Mouse (Mus musculus) intestine, embryonic 14.5 days (tissue): Measurements from ENCODE around the gene Kalrn. TPM values are rescaled to one million over a fixed set of nuclear protein-coding genes. Genes with fewer than 3 reads are reported as not detected.

ENCODE experiments used
- ATAC-seq: fragments of 200-750 bp; cut with Nextera tagmentation; replicated peaks from 2 replicates; pipeline ENCODE4 v1.8.0; 2017; ENCODE audit warnings: low read depth, moderate number of reproducible peaks, moderate TSS enrichment, moderate library complexity; ENCODE audit not compliant: low FRiP score, low TSS enrichment
- DNase-seq: peaks from one replicate; pipeline ENCODE4 v3.0.0-alpha.2; 2018; ENCODE audit warnings: low spot score
- H3K27ac ChIP-seq: fragments of 300-500 bp; sonication (generic); 2 replicates; pipeline ENCODE4 v1.5.1; 2014; ENCODE audit warnings: low read depth, mild to moderate bottlenecking, control low read depth
- H3K27me3 ChIP-seq: fragments of 300-500 bp; sonication (generic); replicated peaks from 2 replicates; pipeline ENCODE4 v1.6.1; 2014; ENCODE audit warnings: low read length, control low read depth; ENCODE audit not compliant: control insufficient read depth, insufficient read depth
- H3K36me3 ChIP-seq: fragments of 300-500 bp; sonication (generic); 2 replicates; pipeline ENCODE4 v1.6.1; 2014; ENCODE audit warnings: low read length, control low read depth; ENCODE audit not compliant: control insufficient read depth, insufficient read depth
- H3K4me1 ChIP-seq: fragments of 300-500 bp; sonication (generic); replicated peaks from 2 replicates; pipeline ENCODE4 v1.6.1; 2014; ENCODE audit warnings: low read length, control low read depth, mixed read lengths; ENCODE audit not compliant: control insufficient read depth, insufficient read depth
- H3K4me2 ChIP-seq: fragments of 300-500 bp; sonication (generic); 2 replicates; pipeline ENCODE4 v1.6.1; 2014; ENCODE audit warnings: low read length
- H3K4me3 ChIP-seq: fragments of 300-500 bp; sonication (generic); 2 replicates; pipeline ENCODE4 v1.5.1; 2014; ENCODE audit warnings: low read depth, low read length, control low read depth, mixed read lengths
- H3K9ac ChIP-seq: fragments of 300-500 bp; sonication (generic); 2 replicates; pipeline ENCODE4 v1.6.1; 2014; ENCODE audit warnings: mild to moderate bottlenecking, low read length
- H3K9me3 ChIP-seq: fragments of 300-500 bp; sonication (generic); 2 replicates; pipeline ENCODE4 v1.6.1; 2016; ENCODE audit warnings: low read length, control low read depth; ENCODE audit not compliant: control insufficient read depth
- WGBS: fragments of 180-500 bp; shearing (Covaris S2); extraction: QIAGEN DNeasy Blood & Tissue Kit; methylation state at CpG from one replicate; pipeline ENCODE4 v1.1.7; 2014; 5-methylcytosine and 5-hydroxymethylcytosine counted together
- polyA plus RNA-seq: library from polyadenylated mRNA; unstranded; fragments of >200 nt; fragmentation: Nextera tagmentation; extraction: Ambion mirVana; gene quantifications from 2 replicates; pipeline ENCODE4 v1.2.1, GENCODE M21; 2014

The Kalrn gene
- polyA plus RNA-seq, 1 experiment from 2014 or later: 20.1 TPM

DNA sequence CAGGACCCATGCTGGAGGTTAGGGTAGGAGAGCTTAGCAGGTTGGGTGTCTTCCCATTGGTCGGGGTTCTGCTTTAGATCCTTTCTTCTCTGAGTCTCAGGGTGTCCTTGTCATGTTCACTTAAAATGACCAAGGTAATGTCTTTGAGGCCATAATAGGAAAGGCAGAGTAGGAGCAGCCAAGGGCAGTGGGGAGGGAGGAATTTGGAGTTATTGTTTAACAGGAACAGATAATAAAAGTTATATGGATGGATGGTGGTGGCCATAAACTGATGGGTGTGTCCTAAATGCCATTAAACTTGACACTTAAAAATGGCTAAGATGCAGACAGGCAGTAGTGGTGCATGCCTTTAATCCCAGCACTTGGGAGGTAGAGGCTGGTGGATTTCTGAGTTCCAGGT, 584.2 kb downstream of the Kalrn start:
- Histone ChIP-seq H3K27me3 (no peaks in the 10 kb centered on the region), H3K9ac (no peak overlapping the region), H3K36me3 (no peaks in the 10 kb centered on the region), H3K9me3 (no peaks in the 10 kb centered on the region), H3K27ac (no peak overlapping the region), H3K4me2 (no peak overlapping the region), H3K4me1 (no peaks in the 10 kb centered on the region), H3K4me3 (no peak overlapping the region)
- WGBS: 76% methylated on average over 1 of the region's 1 CpGs
- ATAC-seq (0 out of 2 replicates have a peak, but pooled peaks have one; percentile 37), DNase-seq (no peak)

GRCm38 (mm10) chr16:33988358-33989012, 584.8 kb downstream of the Kalrn start:
- Histone ChIP-seq H3K4me3 (no peak overlapping the region), H3K9me3 (no peaks in the 10 kb centered on the region)
- 60% methylated on average over 17 of the region's 17 CpGs for WGBS

DNA sequence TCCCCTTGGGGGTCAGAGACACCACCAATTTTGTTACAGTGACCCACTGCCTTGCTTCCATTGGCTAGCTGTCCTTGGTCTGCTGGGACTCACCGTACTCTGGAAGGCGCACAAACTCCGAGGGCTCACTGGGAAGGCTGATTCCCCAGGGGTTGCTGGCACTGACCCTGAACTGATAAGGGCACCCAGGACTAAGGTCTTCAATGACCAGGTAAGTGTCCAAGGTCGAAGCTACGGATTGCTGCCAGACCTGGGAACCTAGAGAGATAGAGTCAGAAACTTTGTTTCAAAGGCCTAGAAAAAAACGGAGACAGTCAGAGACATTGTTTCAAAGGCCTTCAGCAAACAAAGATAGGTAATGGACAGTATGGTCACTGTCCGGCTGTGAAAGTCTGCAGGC, 586.3 kb downstream of the Kalrn start:
- Histone ChIP-seq H3K27me3 (no peaks in the 10 kb centered on the region), H3K9ac (no peak overlapping the region), H3K27ac (no peak overlapping the region), H3K36me3 (no peaks in the 10 kb centered on the region), H3K4me2 (no peak overlapping the region), H3K4me3 (no peak overlapping the region), H3K4me1 (no peaks in the 10 kb centered on the region), H3K9me3 (no peaks in the 10 kb centered on the region)
- WGBS: 81% methylated on average over 7 of the region's 7 CpGs
- DNase-seq: no peak
- ATAC-seq: no peak

More at GRCm38 (mm10) chr16:33988358-33989012, 584.8 kb downstream of the Kalrn start:
- Histone ChIP-seq H3K36me3 (no peaks in the 10 kb centered on the region), H3K27ac (no peak overlapping the region), H3K4me2 (no peak overlapping the region), H3K4me1 (no peaks in the 10 kb centered on the region), H3K27me3 (no peaks in the 10 kb centered on the region), H3K9ac (no peak overlapping the region)
- ATAC-seq (no peak), DNase-seq (peak; percentile 63)

GRCm38 (mm10) chr16:33985372-33985771, 588.0 kb downstream of the Kalrn start:
- H3K4me3 ChIP-seq: no peak overlapping the region
- no peak for DNase-seq
- no peaks in the 10 kb centered on the region for H3K27me3 ChIP-seq
- no peak for ATAC-seq
- H3K4me2 ChIP-seq: no peak overlapping the region
- no peak overlapping the region for H3K27ac ChIP-seq
- H3K36me3 ChIP-seq: no peaks in the 10 kb centered on the region
- WGBS: 89% methylated on average over 6 of the region's 6 CpGs
- no peaks in the 10 kb centered on the region for H3K9me3 ChIP-seq
- H3K4me1 ChIP-seq: no peaks in the 10 kb centered on the region
- no peak overlapping the region for H3K9ac ChIP-seq

DNA sequence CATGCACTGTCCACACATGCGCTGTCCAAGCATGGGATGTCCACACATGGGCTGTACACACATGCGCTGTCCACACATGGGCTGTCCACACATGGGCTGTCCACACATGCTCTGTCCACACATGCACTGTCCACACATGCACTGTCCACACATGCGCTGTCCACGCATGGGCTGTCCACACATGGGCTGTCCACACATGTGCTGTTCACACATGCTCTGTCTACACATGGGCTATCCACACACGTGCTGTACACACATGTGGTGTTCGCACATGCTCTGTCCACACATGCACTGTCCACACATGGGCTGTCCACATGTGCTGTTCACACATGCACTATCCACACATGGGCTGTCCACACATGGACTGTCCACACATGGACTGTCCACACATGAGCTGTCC, 589.6 kb downstream of the Kalrn start:
- no peaks in the 10 kb centered on the region for H3K36me3 ChIP-seq
- H3K9ac ChIP-seq: no peak overlapping the region
- 97% methylated on average over 6 of the region's 6 CpGs for WGBS
- H3K4me3 ChIP-seq: no peak overlapping the region
- H3K4me1 ChIP-seq: 0 out of 2 replicates have a peak, but pooled peaks cover 4% of the 10 kb centered on the region
- ATAC-seq: no peak
- no peak overlapping the region for H3K27ac ChIP-seq
- no peaks in the 10 kb centered on the region for H3K27me3 ChIP-seq
- H3K4me2 ChIP-seq: no peak overlapping the region
- no peak for DNase-seq
- no peaks in the 10 kb centered on the region for H3K9me3 ChIP-seq

GRCm38 (mm10) chr16:33979855-33980254, 593.5 kb downstream of the Kalrn start:
- WGBS: 52% methylated on average over 2 of the region's 2 CpGs
- ATAC-seq (no peak), DNase-seq (no peak)
- H3K36me3 ChIP-seq: no peaks in the 10 kb centered on the region
- H3K9ac ChIP-seq: no peak overlapping the region
- H3K4me2 ChIP-seq: no peak overlapping the region
- no peaks in the 10 kb centered on the region for H3K27me3 ChIP-seq
- no peak overlapping the region for H3K27ac ChIP-seq
- H3K4me1 ChIP-seq: 0 out of 2 replicates have a peak, but pooled peaks cover 4% of the 10 kb centered on the region
- no peaks in the 10 kb centered on the region for H3K9me3 ChIP-seq
- no peak overlapping the region for H3K4me3 ChIP-seq

DNA sequence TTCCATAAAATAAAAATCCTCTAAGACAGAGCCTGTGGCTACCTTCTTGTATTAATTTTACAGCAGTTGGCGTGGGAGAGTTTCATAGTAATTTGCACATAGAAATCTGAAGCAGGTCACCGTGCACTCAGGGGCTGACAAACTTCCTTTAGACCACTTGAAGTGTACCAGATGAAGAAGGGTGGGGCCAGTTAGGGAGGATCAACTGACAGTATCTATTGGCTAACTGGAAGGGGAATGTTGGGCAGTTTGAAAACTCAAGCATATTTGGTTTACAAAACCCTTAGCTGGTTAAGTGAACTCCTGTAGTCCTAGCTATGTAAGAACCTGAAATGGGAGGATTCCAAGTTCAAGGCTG, 606.1 kb downstream of the Kalrn start:
- peaks cover 13% of the 10 kb centered on the region for H3K4me1 ChIP-seq
- H3K4me2 ChIP-seq: peak overlapping the region; percentile 82
- peak overlapping the region; percentile 88 for H3K4me3 ChIP-seq
- ATAC-seq: 0 out of 2 replicates have a peak, but pooled peaks have one; percentile 25
- H3K9me3 ChIP-seq: no peaks in the 10 kb centered on the region
- H3K9ac ChIP-seq: peak overlapping the region; percentile 74
- peaks cover 14% of the 10 kb centered on the region for H3K36me3 ChIP-seq
- WGBS: 54% methylated on average over 2 of the region's 2 CpGs
- no peak for DNase-seq
- peak overlapping the region; percentile 69; the same call in 1 of the 2 replicates for H3K27ac ChIP-seq
- no peaks in the 10 kb centered on the region for H3K27me3 ChIP-seq

DNA sequence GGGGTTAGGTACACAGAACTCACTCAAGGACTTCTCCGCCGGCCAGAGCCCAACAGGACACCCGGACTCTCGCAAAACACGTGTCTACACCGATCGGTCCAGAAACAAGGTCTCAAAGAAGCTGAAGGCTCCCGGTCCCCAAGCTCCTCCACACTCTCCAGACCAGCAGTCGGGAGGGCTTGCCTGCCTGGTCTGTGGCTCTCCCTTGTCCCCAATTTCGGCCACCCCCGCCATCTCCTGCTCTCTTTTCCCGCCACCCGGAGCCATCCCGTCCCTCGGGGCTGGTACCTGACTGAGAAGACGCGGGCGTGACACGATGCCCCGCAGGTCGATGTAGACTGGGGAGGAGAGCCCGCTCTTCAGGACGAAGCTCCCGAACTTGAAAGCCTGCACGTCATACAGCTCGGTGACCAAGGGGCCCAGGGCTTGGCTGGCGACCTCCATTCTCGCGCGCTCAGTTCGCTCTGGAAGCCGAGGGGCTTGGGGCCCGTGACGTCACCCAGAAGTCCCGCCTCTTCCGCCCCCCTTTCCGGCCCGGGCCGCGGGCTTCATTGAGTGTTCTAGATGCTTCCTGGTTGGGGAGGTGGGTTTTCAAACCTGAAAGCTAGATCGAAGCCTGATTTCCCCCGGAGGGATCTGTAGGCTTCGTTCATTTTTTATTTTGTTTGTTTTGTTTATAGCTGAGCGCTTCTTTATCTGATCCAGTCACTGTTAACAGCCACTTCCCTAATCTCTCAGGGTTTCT, 606.6 kb downstream of the Kalrn start, which contains the start of gene Umps:
Gene Umps (minus strand): TSS at position 501 of the 745 bp plus-strand sequence.
- under 1% methylated on average over 44 of the region's 44 CpGs for WGBS
- H3K4me3 ChIP-seq: peak within 1 kb of the TSS; percentile 88
- peak within 1 kb of the TSS; percentile 74 for H3K9ac ChIP-seq
- H3K27me3 ChIP-seq: no peaks in the 10 kb centered on the region
- peaks cover 13% of the 10 kb centered on the region for H3K4me1 ChIP-seq
- peak within 1 kb of the TSS; percentile 82 for H3K4me2 ChIP-seq
- DNase-seq (peak; percentile 96), ATAC-seq (peak; percentile 91)
- no peaks in the 10 kb centered on the region for H3K9me3 ChIP-seq
- H3K27ac ChIP-seq: peak within 1 kb of the TSS; percentile 69
- H3K36me3 ChIP-seq: peaks cover 19% of the 10 kb centered on the region
